Mouse (Mus musculus): ENCODE measurements around the gene Plin5. TPM values are rescaled to one million over a fixed set of nuclear protein-coding genes. Genes with fewer than 3 reads are reported as not detected.
"Not testable (repeated sequence)": the region's sequence is repeated elsewhere in the genome, so short reads cannot be mapped to it uniquely, and the experiment has no call there.

Plin5 gene
- polyA plus RNA-seq, 1 experiment = not detected

- no peak overlapping the region for H3K4me3 ChIP-seq (ENCODE audit: insufficient read depth, low read length)
- H3K27ac ChIP-seq (ENCODE audit: insufficient read depth, low read length) = no peak overlapping the region
- no peaks in the 10 kb centered on the region for H3K4me1 ChIP-seq (ENCODE audit: control insufficient read depth, insufficient read depth, low read length)
- no peak for TF ChIP-seq CTCF (IDR thresholded peaks at IDR 0.05; ENCODE audit: borderline replicate concordance, insufficient read depth, low read length)
These were observed 18.5 kb downstream of the Plin5 start for GRCm38 (mm10) chr17:56098711-56099572.

- no peak overlapping the region for H3K4me3 ChIP-seq (ENCODE audit: insufficient read depth, low read length)
- H3K27ac ChIP-seq (ENCODE audit: insufficient read depth, low read length) = no peak overlapping the region
- no peaks in the 10 kb centered on the region for H3K4me1 ChIP-seq (ENCODE audit: control insufficient read depth, insufficient read depth, low read length)
- no peak for TF ChIP-seq CTCF (IDR thresholded peaks at IDR 0.05; ENCODE audit: borderline replicate concordance, insufficient read depth, low read length)
- no peak for TF ChIP-seq POLR2A (IDR thresholded peaks at IDR 0.05; ENCODE audit: low read depth, low read length)
These were observed 19.2 kb downstream of the Plin5 start for GRCm38 (mm10) chr17:56098180-56098579.

- TF ChIP-seq CTCF (IDR thresholded peaks at IDR 0.05; ENCODE audit: borderline replicate concordance, insufficient read depth, low read length) (no peak), POLR2A (IDR thresholded peaks at IDR 0.05; ENCODE audit: low read depth, low read length) (no peak)
- no peak overlapping the region for H3K27ac ChIP-seq (ENCODE audit: insufficient read depth, low read length)
- no peaks in the 10 kb centered on the region for H3K4me1 ChIP-seq (ENCODE audit: control insufficient read depth, insufficient read depth, low read length)
- no peak overlapping the region for H3K4me3 ChIP-seq (ENCODE audit: insufficient read depth, low read length)
These were observed 20.5 kb downstream of the Plin5 start for GRCm38 (mm10) chr17:56096883-56097282.

- TF ChIP-seq POLR2A (IDR thresholded peaks at IDR 0.05; ENCODE audit: low read depth, low read length) (no peak), CTCF (IDR thresholded peaks at IDR 0.05; ENCODE audit: borderline replicate concordance, insufficient read depth, low read length) (no peak)
- no peaks in the 10 kb centered on the region for H3K4me1 ChIP-seq (ENCODE audit: control insufficient read depth, insufficient read depth, low read length)
- H3K4me3 ChIP-seq (ENCODE audit: insufficient read depth, low read length) = no peak overlapping the region
- no peak overlapping the region for H3K27ac ChIP-seq (ENCODE audit: insufficient read depth, low read length)
These were observed 24.6 kb downstream of the Plin5 start for GRCm38 (mm10) chr17:56092794-56093193.

GRCm38 (mm10) chr17:56092312-56092711, 25.1 kb downstream of the Plin5 start:
- Histone ChIP-seq H3K4me3 (ENCODE audit: insufficient read depth, low read length) (no peak overlapping the region), H3K27ac (ENCODE audit: insufficient read depth, low read length) (no peak overlapping the region), H3K4me1 (ENCODE audit: control insufficient read depth, insufficient read depth, low read length) (no peaks in the 10 kb centered on the region)
- no peak for TF ChIP-seq POLR2A (IDR thresholded peaks at IDR 0.05; ENCODE audit: low read depth, low read length)
- TF ChIP-seq CTCF (IDR thresholded peaks at IDR 0.05; ENCODE audit: borderline replicate concordance, insufficient read depth, low read length) = no peak

- TF ChIP-seq POLR2A (IDR thresholded peaks at IDR 0.05; ENCODE audit: low read depth, low read length) = peak; percentile 49
- TF ChIP-seq CTCF (IDR thresholded peaks at IDR 0.05; ENCODE audit: borderline replicate concordance, insufficient read depth, low read length) = no peak
- Histone ChIP-seq H3K4me1 (ENCODE audit: control insufficient read depth, insufficient read depth, low read length) (no peaks in the 10 kb centered on the region), H3K27ac (ENCODE audit: insufficient read depth, low read length) (no peak overlapping the region), H3K4me3 (ENCODE audit: insufficient read depth, low read length) (peak overlapping the region; percentile 99)
These were observed 36.4 kb downstream of the Plin5 start for GRCm38 (mm10) chr17:56080781-56081585.

- no peaks in the 10 kb centered on the region; the same call in 1 of the 2 replicates for H3K4me1 ChIP-seq (ENCODE audit: control insufficient read depth, insufficient read depth, low read length)
- no peak overlapping the region for H3K27ac ChIP-seq (ENCODE audit: insufficient read depth, low read length)
- no peak for TF ChIP-seq CTCF (IDR thresholded peaks at IDR 0.05; ENCODE audit: borderline replicate concordance, insufficient read depth, low read length)
- TF ChIP-seq POLR2A (IDR thresholded peaks at IDR 0.05; ENCODE audit: low read depth, low read length) = no peak
These were observed 37.5 kb downstream of the Plin5 start for GRCm38 (mm10) chr17:56079921-56080320.

GRCm38 (mm10) chr17:56078880-56079795, 38.3 kb downstream of the Plin5 start, which contains the start of gene Hdgfl2:
Hdgfl2 (plus strand) TSS chr17:56079634.
- Histone ChIP-seq H3K4me3 (ENCODE audit: insufficient read depth, low read length) (peak within 1 kb of the TSS; percentile 99), H3K27ac (ENCODE audit: insufficient read depth, low read length) (no peak within 1 kb of the TSS), H3K4me1 (ENCODE audit: control insufficient read depth, insufficient read depth, low read length) (no peaks in the 10 kb centered on the region; the same call in 1 of the 2 replicates)
- TF ChIP-seq POLR2A (IDR thresholded peaks at IDR 0.05; ENCODE audit: low read depth, low read length) (peak; percentile 98), CTCF (IDR thresholded peaks at IDR 0.05; ENCODE audit: borderline replicate concordance, insufficient read depth, low read length) (no peak)

More at GRCm38 (mm10) chr17:56079921-56080320, 37.5 kb downstream of the Plin5 start:
- peak overlapping the region; percentile 99 for H3K4me3 ChIP-seq (ENCODE audit: insufficient read depth, low read length)

- not testable (repeated sequence) for H3K4me1 ChIP-seq (ENCODE audit: control insufficient read depth, insufficient read depth, low read length); H3K4me3 ChIP-seq (ENCODE audit: insufficient read depth, low read length); H3K27ac ChIP-seq (ENCODE audit: insufficient read depth, low read length)
These were observed 39.0 kb downstream of the Plin5 start for GRCm38 (mm10) chr17:56078361-56078760.

Measured in embryonic fibroblast, embryonic 13.5 days (primary cell).